Mouse (Mus musculus) midbrain, embryonic 13.5 days (tissue): Measurements from ENCODE around the gene Snx1. TPM values are rescaled to one million over a fixed set of nuclear protein-coding genes. Genes with fewer than 3 reads are reported as not detected.

ENCODE experiments used
- ATAC-seq: fragments of 200-750 bp; cut with Nextera tagmentation; 2 replicates; pipeline ENCODE4 v1.8.0; 2017; ENCODE audit warnings: mild to moderate bottlenecking, moderate TSS enrichment, moderate library complexity
- H3K27ac ChIP-seq: fragments of 300-500 bp; sonication (generic); 2 replicates; pipeline ENCODE4 v1.5.1; 2015; ENCODE audit warnings: inconsistent platforms, mild to moderate bottlenecking, moderate library complexity
- H3K27me3 ChIP-seq: fragments of 300-500 bp; sonication (generic); 2 replicates; pipeline ENCODE4 v1.6.1; 2015; ENCODE audit warnings: mild to moderate bottlenecking, inconsistent platforms
- H3K36me3 ChIP-seq: fragments of 300-500 bp; sonication (generic); 2 replicates; pipeline ENCODE4 v1.6.1; 2015; ENCODE audit warnings: mild to moderate bottlenecking, inconsistent platforms
- H3K4me1 ChIP-seq: fragments of 300-500 bp; sonication (generic); replicated peaks from 2 replicates; pipeline ENCODE4 v1.6.1; 2015; ENCODE audit warnings: inconsistent platforms
- H3K4me2 ChIP-seq: fragments of 300-500 bp; sonication (generic); replicated peaks from 2 replicates; pipeline ENCODE4 v1.6.1; 2015; ENCODE audit warnings: moderate library complexity, mild to moderate bottlenecking, inconsistent platforms
- H3K4me3 ChIP-seq: fragments of 300-500 bp; sonication (generic); replicated peaks from 2 replicates; pipeline ENCODE4 v1.5.1; 2015; ENCODE audit warnings: mild to moderate bottlenecking, inconsistent platforms
- H3K9ac ChIP-seq: fragments of 300-500 bp; sonication (generic); replicated peaks from 2 replicates; pipeline ENCODE4 v1.6.1; 2015; ENCODE audit warnings: mild to moderate bottlenecking, inconsistent platforms
- H3K9me3 ChIP-seq: fragments of 300-500 bp; sonication (generic); 2 replicates; pipeline ENCODE4 v1.6.1; 2016; ENCODE audit warnings: mild to moderate bottlenecking, inconsistent platforms
- WGBS: fragments of 180-500 bp; shearing (Covaris S2); methylation state at CpG from one replicate; pipeline ENCODE4 v1.1.7; 2015; 5-methylcytosine and 5-hydroxymethylcytosine counted together
- polyA plus RNA-seq: library from polyadenylated mRNA; unstranded; fragments of >200 nt; fragmentation: Nextera tagmentation; extraction: Ambion mirVana; gene quantifications from 2 replicates; pipeline ENCODE4 v1.2.1, GENCODE M21; 2015

The Snx1 gene
- polyA plus RNA-seq, 1 experiment from 2014 or later, result 104 TPM

DNA sequence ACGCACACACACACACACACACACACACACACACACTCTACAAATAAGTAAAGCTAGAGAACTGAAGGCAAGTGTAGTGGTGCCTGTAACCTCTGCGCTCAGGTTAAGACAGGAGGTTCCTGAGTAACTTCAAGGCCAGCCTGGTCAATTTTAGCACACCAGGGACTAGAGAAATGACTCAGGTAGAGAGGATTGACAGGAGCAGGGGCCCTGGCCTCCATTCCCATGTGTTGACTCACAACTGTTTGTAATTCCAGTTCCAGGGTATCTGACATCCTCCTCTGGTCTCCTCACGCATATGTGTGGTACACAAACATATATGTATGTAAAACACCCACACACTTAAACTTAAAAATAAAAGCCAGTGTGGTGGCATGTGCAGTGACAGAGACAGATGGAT, 62.9 kb downstream of the Snx1 start:
- Histone ChIP-seq H3K9me3 (no peaks in the 10 kb centered on the region), H3K4me2 (no peak overlapping the region), H3K27me3 (peaks cover 21% of the 10 kb centered on the region), H3K27ac (no peak overlapping the region), H3K9ac (no peak overlapping the region), H3K36me3 (peaks cover 51% of the 10 kb centered on the region), H3K4me1 (peaks cover 37% of the 10 kb centered on the region), H3K4me3 (no peak overlapping the region)
- 97% methylated on average over 3 of the region's 3 CpGs for WGBS
- no peak for ATAC-seq

DNA sequence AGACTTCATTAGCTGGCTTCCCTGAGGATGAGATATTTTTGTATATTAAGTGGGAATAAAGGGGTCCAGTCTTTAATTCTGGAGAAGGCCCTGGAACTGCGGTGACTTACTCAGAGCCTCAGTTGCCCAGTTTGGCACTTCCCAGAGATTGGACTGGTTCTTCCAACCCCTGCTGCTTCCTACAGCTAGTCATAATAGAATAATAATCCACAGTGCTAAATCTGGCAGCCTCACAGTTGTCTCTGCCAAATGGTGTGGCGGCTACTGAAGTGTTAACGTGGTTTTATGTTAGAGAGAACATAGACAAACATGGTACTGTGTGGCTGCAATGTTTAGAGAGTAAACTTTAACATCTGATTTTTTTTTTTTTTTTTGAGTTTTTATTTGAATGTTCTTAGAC, 64.7 kb downstream of the Snx1 start:
- peak overlapping the region; percentile 88 for H3K4me3 ChIP-seq
- H3K36me3 ChIP-seq, result peaks cover 41% of the 10 kb centered on the region
- H3K9me3 ChIP-seq, result no peaks in the 10 kb centered on the region
- H3K4me2 ChIP-seq, result peak overlapping the region; percentile 79
- WGBS, result 83% methylated on average over 3 of the region's 3 CpGs
- peaks cover 4% of the 10 kb centered on the region for H3K27me3 ChIP-seq
- peak overlapping the region; percentile 39; the same call in 1 of the 2 replicates for H3K27ac ChIP-seq
- H3K4me1 ChIP-seq, result peaks cover 30% of the 10 kb centered on the region
- H3K9ac ChIP-seq, result peak overlapping the region; percentile 93
- no peak for ATAC-seq

DNA sequence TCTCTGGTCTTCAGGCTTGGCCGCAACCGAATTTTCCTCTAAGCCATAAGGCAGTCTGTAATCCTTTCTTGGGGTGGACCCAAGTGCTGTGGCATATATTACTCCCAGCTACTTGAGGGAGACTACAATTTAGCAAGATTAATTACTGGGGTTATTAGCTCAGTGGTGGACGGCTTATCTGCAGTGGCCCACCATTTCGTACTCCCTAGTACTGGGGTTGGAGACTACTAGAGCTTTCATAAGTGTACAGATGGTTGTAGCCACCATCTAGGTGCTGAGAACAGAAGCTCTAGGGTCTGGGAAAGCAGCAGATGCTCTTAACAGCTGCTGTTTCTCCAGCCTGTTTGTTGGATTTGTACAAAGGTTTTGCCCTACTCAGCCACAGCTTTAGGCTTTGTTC, 65.4 kb downstream of the Snx1 start:
- Histone ChIP-seq H3K27ac (peak overlapping the region; percentile 39; the same call in 1 of the 2 replicates), H3K9me3 (no peaks in the 10 kb centered on the region), H3K36me3 (peaks cover 35% of the 10 kb centered on the region), H3K27me3 (no peaks in the 10 kb centered on the region), H3K9ac (peak overlapping the region; percentile 93), H3K4me3 (peak overlapping the region; percentile 88), H3K4me1 (peaks cover 30% of the 10 kb centered on the region), H3K4me2 (peak overlapping the region; percentile 79)
- 26% methylated on average over 4 of the region's 4 CpGs for WGBS
- no peak for ATAC-seq

DNA sequence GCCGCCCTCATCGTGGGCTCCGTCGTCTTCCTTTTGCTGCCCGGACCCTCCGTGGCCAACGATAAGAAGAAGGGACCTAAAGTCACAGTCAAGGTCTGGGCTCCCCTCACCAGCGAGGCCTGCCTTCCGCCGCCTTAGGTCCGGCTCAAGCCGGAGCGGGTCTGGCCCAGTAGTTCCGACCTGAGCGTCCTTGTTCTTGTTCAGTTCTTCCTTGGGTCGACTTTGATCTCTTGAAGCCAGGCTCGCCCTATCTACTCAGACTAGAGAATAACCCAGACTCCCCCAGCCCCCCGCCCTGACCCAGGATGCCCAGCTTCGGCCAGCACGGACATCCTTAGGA, 66.1 kb downstream of the Snx1 start:
- peak overlapping the region; percentile 85 for H3K27ac ChIP-seq
- H3K4me3 ChIP-seq, result peak overlapping the region; percentile 88
- peak overlapping the region; percentile 93 for H3K9ac ChIP-seq
- peak; percentile 78 for ATAC-seq
- H3K4me1 ChIP-seq, result peaks cover 30% of the 10 kb centered on the region
- H3K27me3 ChIP-seq, result no peaks in the 10 kb centered on the region
- H3K36me3 ChIP-seq, result peaks cover 28% of the 10 kb centered on the region
- 0% methylated on average over 19 of the region's 20 CpGs for WGBS
- H3K4me2 ChIP-seq, result peak overlapping the region; percentile 79
- no peaks in the 10 kb centered on the region for H3K9me3 ChIP-seq

DNA sequence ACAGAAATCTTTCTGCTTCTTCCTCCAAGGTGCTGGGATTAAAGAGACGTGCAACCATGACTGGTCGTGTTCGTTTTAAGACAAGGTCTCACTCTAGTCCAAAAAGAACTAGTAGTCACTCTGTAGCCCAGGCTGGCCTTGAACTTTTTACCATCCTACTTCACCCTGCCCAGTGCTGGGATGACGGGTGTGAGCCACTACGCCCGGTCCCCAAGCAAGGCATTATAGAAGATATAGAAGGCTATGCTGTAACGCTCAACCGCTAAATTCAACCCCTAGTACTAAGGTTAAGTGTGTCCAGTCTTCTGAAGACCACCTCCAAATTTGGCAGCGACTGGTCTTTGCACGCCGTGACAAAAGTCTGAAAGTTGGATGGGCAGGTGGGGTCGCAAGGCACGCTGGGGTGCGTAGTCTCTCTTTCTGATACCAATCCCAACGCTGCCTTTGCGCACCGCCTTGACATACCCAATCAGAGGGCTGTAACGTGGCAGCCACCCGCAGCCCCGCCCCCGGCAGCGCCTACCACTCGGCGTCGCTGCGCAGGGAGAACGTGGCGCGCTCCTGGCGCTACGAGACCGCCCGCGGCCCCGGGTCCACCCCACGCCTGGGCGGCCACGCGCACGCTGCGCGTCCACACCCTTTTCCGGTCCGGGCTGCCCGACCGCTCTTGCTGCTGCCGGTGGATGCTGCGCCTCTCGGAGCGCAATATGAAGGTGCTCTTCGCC, 66.6 kb downstream of the Snx1 start, which contains the start of gene Ppib:
Gene Ppib, plus strand, starts transcription at position 640 of the 725 bp plus-strand sequence.
- Histone ChIP-seq H3K9ac (peak within 1 kb of the TSS; percentile 93), H3K36me3 (peaks cover 24% of the 10 kb centered on the region), H3K4me2 (peak within 1 kb of the TSS; percentile 79), H3K27me3 (no peaks in the 10 kb centered on the region), H3K27ac (peak within 1 kb of the TSS; percentile 85), H3K9me3 (no peaks in the 10 kb centered on the region), H3K4me1 (peaks cover 30% of the 10 kb centered on the region), H3K4me3 (peak within 1 kb of the TSS; percentile 88)
- 2% methylated on average over 51 of the region's 51 CpGs for WGBS
- ATAC-seq, result peak; percentile 98

DNA sequence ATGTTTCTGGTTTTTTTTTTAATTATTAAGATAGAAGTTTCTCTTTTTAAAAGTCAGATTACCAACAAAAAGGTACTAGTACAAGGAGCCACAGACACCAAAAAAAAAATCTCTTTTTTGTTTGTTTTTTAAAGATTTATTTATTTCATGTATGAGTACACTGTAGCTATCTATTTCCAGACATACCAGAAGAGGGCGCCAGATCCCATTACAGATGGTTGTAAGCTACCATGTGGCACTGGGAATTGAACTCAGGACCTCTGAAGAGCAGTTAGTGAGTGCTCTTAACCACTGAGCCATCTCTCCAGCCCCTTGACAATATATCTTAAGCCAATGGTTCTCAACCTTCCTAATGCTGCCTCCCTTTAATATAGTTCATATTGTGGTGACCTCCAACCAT, 72.8 kb downstream of the Snx1 start:
- WGBS, result 38% methylated on average over 1 of the region's 1 CpGs
- Histone ChIP-seq H3K4me2 (no peak overlapping the region), H3K9me3 (no peaks in the 10 kb centered on the region; the same call in 1 of the 2 replicates), H3K27me3 (no peaks in the 10 kb centered on the region), H3K4me3 (no peak overlapping the region), H3K27ac (no peak overlapping the region), H3K4me1 (0 out of 2 replicates have a peak, but pooled peaks cover under 1% of the 10 kb centered on the region), H3K36me3 (no peaks in the 10 kb centered on the region), H3K9ac (no peak overlapping the region)
- ATAC-seq, result no peak

DNA sequence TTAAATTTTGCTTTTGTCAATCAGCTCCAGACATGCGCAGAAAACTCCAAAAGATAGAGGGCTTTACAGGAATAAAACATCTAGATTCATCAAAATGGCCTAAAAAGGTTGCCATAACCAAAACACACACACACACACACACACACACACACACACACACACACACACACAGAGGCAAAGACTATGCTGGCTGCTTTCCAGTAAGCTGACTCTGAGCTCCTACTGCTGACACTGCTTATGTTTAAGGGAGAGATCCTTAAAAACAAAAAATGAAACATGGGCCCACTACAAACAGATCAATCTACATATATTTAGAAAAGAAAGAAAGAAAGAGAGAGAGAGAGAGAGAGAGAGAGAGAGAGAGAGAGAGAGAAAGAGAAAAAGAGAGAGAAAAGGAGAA, 73.7 kb downstream of the Snx1 start:
- H3K4me1 ChIP-seq, result no peaks in the 10 kb centered on the region
- ATAC-seq, result no peak
- H3K27ac ChIP-seq, result no peak overlapping the region
- no peaks in the 10 kb centered on the region for H3K36me3 ChIP-seq
- no peaks in the 10 kb centered on the region; the same call in 1 of the 2 replicates for H3K9me3 ChIP-seq
- no peak overlapping the region for H3K9ac ChIP-seq
- H3K4me2 ChIP-seq, result no peak overlapping the region
- WGBS, result 94% methylated on average over 1 of the region's 1 CpGs
- H3K4me3 ChIP-seq, result no peak overlapping the region
- H3K27me3 ChIP-seq, result no peaks in the 10 kb centered on the region

DNA sequence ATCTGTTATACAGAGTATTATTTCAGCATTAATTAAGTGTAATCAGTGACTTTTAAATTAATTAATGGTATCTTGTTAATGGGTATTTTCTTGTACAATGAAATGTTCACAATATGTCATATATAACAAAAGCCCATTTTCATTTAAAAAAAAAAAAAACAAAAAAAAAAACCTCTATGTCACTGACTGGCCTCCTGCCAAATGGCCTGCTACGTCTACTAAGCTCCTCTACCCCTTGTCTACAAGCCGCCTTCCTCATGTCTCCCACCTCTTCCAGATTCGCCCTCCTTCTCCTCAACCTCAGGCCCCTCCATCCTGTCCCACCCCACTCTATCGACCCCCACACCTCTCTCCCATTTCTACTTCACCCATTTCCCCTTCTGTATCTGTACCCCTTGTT, 74.9 kb downstream of the Snx1 start:
- no peaks in the 10 kb centered on the region for H3K36me3 ChIP-seq
- no peak overlapping the region for H3K9ac ChIP-seq
- no peaks in the 10 kb centered on the region; the same call in 1 of the 2 replicates for H3K9me3 ChIP-seq
- H3K27ac ChIP-seq, result no peak overlapping the region
- no peak overlapping the region for H3K4me3 ChIP-seq
- no peaks in the 10 kb centered on the region for H3K4me1 ChIP-seq
- H3K4me2 ChIP-seq, result no peak overlapping the region
- WGBS, result 68% methylated on average over 4 of the region's 4 CpGs
- no peak for ATAC-seq
- no peaks in the 10 kb centered on the region for H3K27me3 ChIP-seq

DNA sequence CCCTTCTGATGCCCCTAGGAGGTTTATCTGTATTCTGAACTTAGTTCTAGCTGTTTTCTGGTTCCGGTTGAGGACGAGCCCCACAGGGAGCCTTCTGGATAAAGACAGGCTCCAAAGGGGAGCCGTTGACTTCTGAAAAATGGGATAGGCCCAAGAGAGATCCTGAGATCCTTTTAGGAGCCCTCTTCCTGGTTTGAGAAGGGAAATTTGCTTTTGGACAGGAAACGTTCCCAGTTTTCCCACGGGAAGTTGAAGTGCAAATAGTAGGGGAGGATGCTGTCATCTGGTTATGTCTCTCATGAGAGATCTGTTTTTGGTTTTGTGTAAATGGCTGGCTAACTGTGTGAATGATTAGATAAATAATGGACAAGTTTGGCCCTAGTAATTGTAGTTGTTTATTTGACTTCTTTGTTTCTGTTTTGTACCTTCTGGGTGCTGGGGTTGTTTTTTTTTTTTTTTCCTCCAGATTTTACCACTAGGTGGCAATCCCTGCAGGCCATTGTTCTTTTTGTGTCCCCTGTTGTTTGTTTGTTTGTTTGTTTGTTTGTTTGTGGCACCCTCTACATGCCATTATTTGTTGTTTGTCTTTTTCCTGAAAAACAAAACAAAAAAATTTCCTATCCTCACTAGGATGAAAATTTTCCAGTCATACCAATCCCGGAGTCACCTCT, 76.3 kb downstream of the Snx1 start:
- 72% methylated on average over 6 of the region's 6 CpGs for WGBS
- no peak overlapping the region for H3K4me3 ChIP-seq
- no peaks in the 10 kb centered on the region; the same call in 1 of the 2 replicates for H3K9me3 ChIP-seq
- H3K36me3 ChIP-seq, result 0 out of 2 replicates have a peak, but pooled peaks cover 5% of the 10 kb centered on the region
- H3K27me3 ChIP-seq, result no peaks in the 10 kb centered on the region
- H3K9ac ChIP-seq, result no peak overlapping the region
- no peak overlapping the region for H3K27ac ChIP-seq
- no peak for ATAC-seq
- no peaks in the 10 kb centered on the region for H3K4me1 ChIP-seq
- no peak overlapping the region for H3K4me2 ChIP-seq

DNA sequence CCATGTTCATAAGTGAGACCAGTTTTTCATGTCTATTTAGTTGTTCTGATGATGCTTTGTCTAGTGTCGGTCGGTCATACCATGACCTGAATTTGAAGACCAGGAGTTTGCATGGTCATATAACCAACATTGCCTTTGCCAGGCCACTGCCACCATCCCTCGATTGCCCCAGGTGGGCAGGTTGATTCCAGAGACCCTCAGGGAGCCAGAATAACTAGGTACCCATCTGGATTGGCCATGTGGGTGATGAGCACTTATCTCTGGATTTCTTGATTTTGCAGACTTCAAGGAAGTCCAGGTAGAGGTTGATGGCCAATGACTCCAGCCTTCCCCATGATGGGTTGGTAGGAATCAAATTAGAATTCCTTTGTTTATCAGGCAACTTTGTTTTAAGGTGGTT, 83.1 kb downstream of the Snx1 start:
- no peak overlapping the region for H3K4me3 ChIP-seq
- ATAC-seq, result no peak
- 100% methylated on average over 3 of the region's 3 CpGs for WGBS
- no peak overlapping the region for H3K4me2 ChIP-seq
- H3K36me3 ChIP-seq, result peaks cover 40% of the 10 kb centered on the region
- no peak overlapping the region for H3K9ac ChIP-seq
- no peaks in the 10 kb centered on the region for H3K27me3 ChIP-seq
- no peak overlapping the region for H3K27ac ChIP-seq
- H3K9me3 ChIP-seq, result no peaks in the 10 kb centered on the region
- no peaks in the 10 kb centered on the region for H3K4me1 ChIP-seq

DNA sequence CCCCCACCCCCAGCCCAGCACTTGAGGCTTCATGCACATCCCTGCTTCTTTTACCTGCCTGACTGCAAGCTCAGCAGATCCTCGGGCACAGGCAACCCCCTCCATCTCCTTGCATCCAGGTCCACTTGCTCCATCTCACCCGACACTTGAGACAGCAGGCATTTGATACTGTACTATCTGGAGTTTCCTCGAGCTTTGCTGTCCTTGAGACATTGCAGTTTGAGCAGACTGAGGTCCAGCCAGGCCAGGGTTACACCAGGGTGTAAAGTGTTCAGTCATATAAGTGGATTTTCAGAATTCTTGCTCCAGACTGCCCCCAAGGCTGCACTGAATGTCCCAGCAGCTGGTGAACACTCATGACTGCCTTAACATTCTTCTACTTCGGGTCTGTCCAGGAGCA, 84.1 kb downstream of the Snx1 start:
- WGBS, result 90% methylated on average over 4 of the region's 4 CpGs
- Histone ChIP-seq H3K9ac (no peak overlapping the region), H3K36me3 (peaks cover 48% of the 10 kb centered on the region), H3K4me1 (no peaks in the 10 kb centered on the region), H3K27ac (no peak overlapping the region), H3K4me2 (no peak overlapping the region), H3K27me3 (no peaks in the 10 kb centered on the region), H3K9me3 (no peaks in the 10 kb centered on the region), H3K4me3 (no peak overlapping the region)
- no peak for ATAC-seq

DNA sequence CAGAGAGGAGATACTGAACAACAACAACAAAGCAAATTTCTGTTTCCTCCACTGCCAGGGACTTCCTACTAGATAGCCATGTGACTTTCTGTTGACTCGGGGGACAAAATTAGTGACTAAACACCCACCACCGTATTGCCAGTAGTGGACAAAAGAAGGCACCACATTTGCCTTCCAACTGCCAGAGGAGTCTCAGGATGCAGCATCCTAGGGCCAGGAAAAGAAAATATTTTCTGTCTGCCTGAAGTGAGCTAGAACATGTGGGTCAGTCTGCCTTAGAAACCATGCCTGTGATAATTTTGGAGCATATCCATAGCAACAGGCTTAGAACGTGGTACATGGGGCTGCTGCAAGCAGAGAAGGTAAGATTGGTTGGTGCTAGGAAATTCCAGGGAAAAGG, 85.6 kb downstream of the Snx1 start:
- WGBS, result 88% methylated on average over 3 of the region's 3 CpGs
- no peaks in the 10 kb centered on the region for H3K27me3 ChIP-seq
- no peaks in the 10 kb centered on the region for H3K9me3 ChIP-seq
- H3K4me1 ChIP-seq, result no peaks in the 10 kb centered on the region
- H3K27ac ChIP-seq, result no peak overlapping the region
- H3K4me2 ChIP-seq, result no peak overlapping the region
- no peak overlapping the region for H3K9ac ChIP-seq
- peaks cover 50% of the 10 kb centered on the region for H3K36me3 ChIP-seq
- H3K4me3 ChIP-seq, result no peak overlapping the region
- no peak for ATAC-seq
